Comparison of ENCODE assay signal across 9 mouse cellular contexts in the genomic region with DNA sequence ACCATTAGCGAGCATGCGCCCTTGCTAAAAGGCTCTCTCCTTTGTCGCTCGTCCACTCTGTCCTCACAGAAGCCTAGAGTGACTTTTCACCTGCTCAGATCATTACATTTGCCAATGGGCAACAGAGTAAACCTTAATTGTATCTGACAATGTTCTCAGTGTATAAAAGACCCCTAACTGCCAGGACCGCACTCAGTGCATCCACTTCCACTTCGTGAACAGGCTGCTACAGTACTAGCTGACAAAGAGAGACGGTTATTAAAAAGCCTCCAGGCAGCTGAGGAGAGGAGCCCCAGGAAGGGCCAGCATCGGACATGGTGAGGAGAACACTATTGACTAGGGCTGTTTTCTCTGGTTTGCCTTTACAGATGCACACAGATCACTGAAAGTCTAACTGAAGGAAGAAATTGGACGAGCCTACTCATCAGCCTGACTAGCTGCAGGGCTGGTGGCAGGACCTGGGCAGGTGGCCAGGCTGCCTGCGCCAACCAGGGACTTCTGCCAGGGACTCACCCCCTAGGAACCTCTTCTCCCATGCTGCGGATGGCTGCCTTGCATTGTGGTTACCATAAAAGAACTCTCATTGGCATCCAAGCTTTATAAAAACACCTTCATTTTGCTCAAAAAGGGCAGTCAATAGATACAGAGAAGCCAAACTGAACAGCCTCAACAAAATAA. TPM values are rescaled to one million over a fixed set of nuclear protein-coding genes. Genes with fewer than 3 reads are reported as not detected.
DNase-seq lines count a peak whose midpoint lies in the region; ATAC-seq lines count a peak whose summit lies in the region.
"Had no signal": no experiment of that assay in that cellular context is flagged by ENCODE, and none has a peak within 500 bp of the region (broad histone marks: within the 10 kb centered on the region; RNA-seq: fewer than 3 reads in every experiment).

No protein-coding gene starts in this region.

- peak; percentile 79 for DNase-seq in adrenal gland, postnatal 10 days
- no peak for DNase-seq in adrenal gland, adult 18-20 months (ENCODE audit: low spot score in 2 of 2)
- DNase-seq in left cerebral cortex, postnatal 10 days (ENCODE audit: extremely low spot score in 1 of 2, low spot score in 2 of 2), result peak; percentile 40
- no peak for DNase-seq in left cerebral cortex, adult 11 months (ENCODE audit: low spot score)
- DNase-seq in cerebellum, adult 11-12 months, result peak; percentile 93
- peak; percentile 92 for DNase-seq in left cerebral cortex, postnatal 4 days
- DNase-seq in frontal cortex, postnatal 14 days (ENCODE audit: low spot score in 2 of 2), result no peak

- intact Hi-C loops in left cerebral cortex, postnatal 10 days (cut with DNase I), result loop anchor here (5.0 kb wide), 2 partner anchors 77 to 177 kb away; no protein-coding TSS in a partner anchor
- intact Hi-C loops in left cerebral cortex, postnatal 4 days (cut with DNase I), result loop anchor here (5.0 kb wide), 1 partner anchor 162 kb away; no protein-coding TSS in a partner anchor

- no peak for ATAC-seq in erythroblast, adult 5-6 weeks (replicated peaks; ENCODE audit: low FRiP score, poor library complexity, severe bottlenecking)

RNA-seq across cellular contexts. Expression of a gene that starts 9.5 kb away (rescaled TPM):
- total RNA-seq in adrenal gland, postnatal 10 days (2021), result not detected
- total RNA-seq in adrenal gland, adult 18-20 months (2021), result not detected
- not detected for total RNA-seq in left cerebral cortex, postnatal 10 days (2021)
- not detected for total RNA-seq in left cerebral cortex, postnatal 4 days (2021)
- not detected in 2 replicates for total RNA-seq in erythroblast, adult 5-6 weeks (2015; ENCODE audit: low replicate concordance)
- total RNA-seq in erythroblast, adult 5-6 weeks (2017; ENCODE audit: low replicate concordance), result not detected in 2 replicates
- total RNA-seq: layer of hippocampus, postnatal 36 days had no signal

RNA-seq across cellular contexts. Expression of a gene that starts 18.2 kb away (rescaled TPM):
- 10 to 100 TPM; 76.8 to 85.6 TPM for total RNA-seq in adrenal gland, postnatal 10 days (2021)
- total RNA-seq in adrenal gland, adult 18-20 months (2021), result 100 to 1,000 TPM in 1 of 2 experiments, 10 to 100 TPM in 1; 61.8 to 134 TPM
- total RNA-seq in left cerebral cortex, postnatal 10 days (2021), result 10 to 100 TPM; 10.7 to 12.3 TPM
- 10 to 100 TPM; 54.3 to 60.3 TPM for total RNA-seq in left cerebral cortex, postnatal 4 days (2021)
- total RNA-seq in erythroblast, adult 5-6 weeks (2015; ENCODE audit: low replicate concordance), result 106 and 129 TPM in 2 replicates
- 184 and 218 TPM in 2 replicates for total RNA-seq in erythroblast, adult 5-6 weeks (2017; ENCODE audit: low replicate concordance)

RNA-seq across cellular contexts. Expression of a gene that starts 52.6 kb away (rescaled TPM):
- 10 to 100 TPM; 19.0 to 22.4 TPM for total RNA-seq in adrenal gland, postnatal 10 days (2021)
- total RNA-seq in adrenal gland, adult 18-20 months (2021), result 10 to 100 TPM; 16.5 to 20.2 TPM
- total RNA-seq in left cerebral cortex, postnatal 10 days (2021), result 10 to 100 TPM; 11.6 to 12.7 TPM
- 10 to 100 TPM; 14.3 TPM for total RNA-seq in left cerebral cortex, postnatal 4 days (2021)
- 4.2 and 6.7 TPM in 2 replicates for total RNA-seq in erythroblast, adult 5-6 weeks (2015; ENCODE audit: low replicate concordance)
- total RNA-seq in erythroblast, adult 5-6 weeks (2017; ENCODE audit: low replicate concordance), result 1.8 and 5.6 TPM in 2 replicates

RNA-seq across cellular contexts. Expression of a gene that starts 52.6 kb away (rescaled TPM):
- 10 to 100 TPM; 56.9 to 74.1 TPM for total RNA-seq in adrenal gland, postnatal 10 days (2021)
- 10 to 100 TPM; 57.0 to 57.3 TPM for total RNA-seq in adrenal gland, adult 18-20 months (2021)
- total RNA-seq in left cerebral cortex, postnatal 10 days (2021), result 10 to 100 TPM; 30.3 to 34.4 TPM
- 10 to 100 TPM; 41.4 to 42.9 TPM for total RNA-seq in left cerebral cortex, postnatal 4 days (2021)
- total RNA-seq in erythroblast, adult 5-6 weeks (2015; ENCODE audit: low replicate concordance), result 27.2 and 40.7 TPM in 2 replicates
- 52.6 and 60.8 TPM in 2 replicates for total RNA-seq in erythroblast, adult 5-6 weeks (2017; ENCODE audit: low replicate concordance)

Comparison
In these comparisons a context has a peak if more than half of its experiments do, and no peak if none do; other contexts are left out.
1. DNase-seq: peak in adrenal gland, postnatal 10 days (single experiment), left cerebral cortex, postnatal 10 days (2 of 2), cerebellum, adult 11-12 months (single experiment) and left cerebral cortex, postnatal 4 days (single experiment); none in adrenal gland, adult 18-20 months (0 of 2), left cerebral cortex, adult 11 months (single experiment) and frontal cortex, postnatal 14 days (0 of 2).
2. RNA of a gene that starts 18.2 kb away (total RNA-seq): 106 to 218 TPM in erythroblast, adult 5-6 weeks, 61.8 to 134 TPM in adrenal gland, adult 18-20 months, 76.8 to 85.6 TPM in adrenal gland, postnatal 10 days and 54.3 to 60.3 TPM in left cerebral cortex, postnatal 4 days; 10.7 to 12.3 TPM in left cerebral cortex, postnatal 10 days; every median in the first group is over 4 times any median in the second.